Mouse (Mus musculus) heart, adult 18-20 months (tissue): ENCODE measurements at regions not wholly inside any gene's neighbourhood (a gene's known extent, or its start where the extent isn't known, plus 50 kb on each side); places are given as distances from the start of the nearest gene placed in this dataset.

Experiments
- DNase-seq, 2 experiments: peaks; one replicate each; pipeline ENCODE4 v3.0.0; 2021 to 2022; ENCODE audit warnings: mixed read lengths in 1 of 2

DNA sequence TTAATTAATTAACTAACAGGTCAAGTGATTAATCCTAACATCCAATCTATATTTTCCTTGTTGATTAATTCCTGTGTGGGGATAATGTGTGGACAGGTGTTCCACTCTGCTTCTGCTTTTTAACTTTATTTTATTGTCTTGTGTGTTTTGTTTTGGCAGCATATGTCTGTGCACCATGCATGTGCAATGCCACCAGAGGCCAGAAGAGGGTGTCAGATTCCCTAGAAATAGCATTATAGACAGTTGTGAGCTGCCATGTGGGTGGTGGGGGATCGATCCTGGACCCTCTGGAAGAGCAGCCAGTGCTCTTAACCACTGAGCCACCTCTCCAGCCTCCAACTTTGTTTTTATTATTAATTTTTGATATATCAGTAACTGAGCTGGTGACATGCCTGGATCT lies 65.6 kb downstream of the En1 start:
- DNase-seq: peak in 1 of 2 experiments; percentile 2

- no peak for DNase-seq
Measured at GRCm38 (mm10) chr1:120683532-120684245, 81.5 kb downstream of the En1 start.

DNA sequence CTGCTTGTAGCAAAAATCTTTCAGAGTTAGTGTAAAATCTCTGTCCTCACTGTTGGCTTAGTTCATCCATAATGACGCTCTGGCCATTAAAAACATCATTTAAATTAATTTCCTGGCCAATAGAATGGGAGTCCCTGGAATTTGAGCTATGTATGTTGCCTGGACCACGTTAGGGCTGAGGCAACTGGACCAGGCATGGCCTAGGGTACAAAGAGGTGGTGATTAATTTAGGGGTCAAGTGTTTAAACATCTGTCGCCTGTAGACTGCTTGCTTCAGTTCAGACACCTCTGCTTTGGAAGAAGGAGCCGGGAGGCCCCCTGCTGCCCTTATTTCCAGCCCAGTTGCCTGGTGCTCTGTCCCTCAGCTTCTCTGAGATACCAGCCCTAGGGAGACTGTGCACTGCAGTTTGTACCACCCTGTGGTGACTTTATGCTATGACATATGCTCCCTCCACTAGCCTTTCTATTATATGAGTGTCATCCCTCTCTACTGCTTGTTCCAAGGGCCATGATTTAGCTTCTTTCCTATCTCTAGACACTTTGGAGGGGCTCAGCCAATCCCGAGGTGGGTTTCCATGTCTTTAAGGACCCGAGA lies 83.5 kb downstream of the En1 start:
- DNase-seq: no peak

GRCm38 (mm10) chr1:120691571-120691970 lies 89.4 kb downstream of the En1 start:
- DNase-seq: no peak

- no peak for DNase-seq
Measured at GRCm38 (mm10) chr1:120698189-120698588, 96.0 kb downstream of the En1 start.

- no peak for DNase-seq
Measured at GRCm38 (mm10) chr1:120704201-120704600, 102.0 kb downstream of the En1 start.

GRCm38 (mm10) chr1:120706011-120706410 lies 103.8 kb downstream of the En1 start:
- no peak for DNase-seq

GRCm38 (mm10) chr1:120708511-120708910 lies 106.3 kb downstream of the En1 start:
- no peak for DNase-seq

- no peak for DNase-seq
Measured at GRCm38 (mm10) chr1:120715105-120715877, 113.1 kb downstream of the En1 start.

DNA sequence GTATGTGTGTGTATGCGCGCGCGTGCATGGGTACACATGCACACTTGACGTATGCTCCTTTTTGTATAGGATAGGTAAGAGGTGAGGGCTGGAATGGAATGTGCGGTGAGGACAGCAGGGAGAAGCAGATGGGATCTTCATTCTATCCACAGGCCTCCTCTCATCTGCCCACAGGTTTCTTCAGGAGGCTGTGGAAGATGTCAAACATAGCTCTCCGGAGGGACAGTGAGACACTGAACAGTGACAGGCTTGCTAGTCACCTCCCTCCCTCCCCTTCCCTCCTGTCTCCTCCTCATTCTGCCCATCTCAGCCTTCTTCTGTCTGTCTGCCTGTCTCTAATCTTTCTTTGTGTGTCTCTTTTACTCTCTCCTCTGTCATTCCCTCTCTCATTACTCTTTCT lies 124.6 kb downstream of the En1 start:
- DNase-seq: no peak

GRCm38 (mm10) chr1:120727427-120727826 lies 125.2 kb downstream of the En1 start:
- DNase-seq: no peak

DNA sequence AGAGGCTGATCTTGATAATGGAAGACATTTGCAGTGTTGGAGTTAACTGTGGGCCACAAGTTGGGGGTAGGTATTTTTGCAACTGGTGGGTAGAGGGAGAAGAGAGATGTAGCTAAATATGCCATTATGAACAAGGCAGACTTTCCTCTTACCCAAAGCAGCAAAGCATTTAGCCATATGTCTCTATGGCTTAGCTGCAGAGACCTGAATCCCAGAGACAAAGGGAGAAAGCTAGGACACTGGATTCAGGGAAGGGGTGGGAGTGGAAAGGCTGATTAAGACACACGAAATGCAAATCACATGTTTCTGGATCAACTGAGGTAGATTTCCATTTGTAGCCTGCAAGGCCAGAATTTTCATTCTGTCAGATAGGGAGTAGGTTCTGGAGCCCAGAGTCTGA lies 129.8 kb downstream of the En1 start:
- DNase-seq: no peak

GRCm38 (mm10) chr1:120733683-120734082 lies 131.5 kb downstream of the En1 start:
- no peak for DNase-seq

- DNase-seq: no peak
Measured at GRCm38 (mm10) chr1:120734846-120735245, 132.6 kb downstream of the En1 start.

DNA sequence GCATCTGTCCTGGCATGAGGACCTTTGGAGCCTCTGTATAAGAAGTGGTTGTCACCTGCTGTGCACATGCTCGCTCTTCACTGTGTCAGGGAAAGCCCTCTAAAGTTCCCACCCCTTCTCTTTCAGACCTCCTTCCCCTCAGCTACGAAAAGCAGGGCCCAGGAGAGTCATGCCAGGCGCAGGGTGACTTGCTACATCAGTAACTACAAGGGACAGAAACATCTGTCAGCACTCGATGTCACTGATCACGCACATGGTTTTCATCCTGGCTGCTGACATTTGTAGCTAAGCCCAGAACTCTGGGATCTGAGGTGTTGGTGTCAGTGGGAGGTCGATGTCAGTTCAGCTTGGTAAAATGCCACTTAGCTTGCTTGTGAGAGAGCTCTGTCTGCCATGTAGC lies 137.3 kb downstream of the En1 start:
- DNase-seq: peak; percentile 54 to 71

DNA sequence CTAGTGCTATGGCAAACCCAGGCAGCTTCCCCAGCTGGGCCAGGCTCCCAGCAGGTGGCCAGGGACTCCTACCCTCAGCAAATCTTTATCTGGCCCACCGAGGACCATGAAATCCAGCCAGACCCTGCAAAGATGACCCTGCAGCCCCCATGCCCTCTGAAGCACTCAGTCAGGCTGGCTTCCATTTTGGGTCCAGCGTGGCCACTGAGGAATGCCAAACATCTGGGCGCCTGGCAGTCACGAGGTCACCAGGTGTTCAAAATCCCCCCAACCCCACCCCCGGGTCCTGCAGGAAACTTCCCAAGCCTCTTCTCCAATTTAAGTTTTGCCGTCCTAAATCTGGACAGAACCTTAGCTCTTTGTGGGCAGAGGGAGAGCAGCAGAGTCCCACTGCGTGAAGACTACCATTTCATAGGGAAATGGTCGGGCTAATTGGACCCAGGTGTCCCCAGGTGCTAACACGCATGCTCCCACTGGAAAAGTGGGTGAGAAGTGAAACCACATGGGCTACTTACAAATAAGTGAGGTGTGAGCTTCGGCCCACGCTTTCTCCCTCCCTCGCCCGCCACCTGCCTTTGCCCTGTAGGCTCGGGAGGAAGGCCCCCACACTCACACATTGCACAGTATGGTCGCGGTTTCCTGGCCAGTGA lies 139.0 kb downstream of the En1 start:
- no peak for DNase-seq

- peak; percentile 60 to 76 for DNase-seq
Measured at GRCm38 (mm10) chr1:120748963-120749362, 146.7 kb downstream of the En1 start.

DNA sequence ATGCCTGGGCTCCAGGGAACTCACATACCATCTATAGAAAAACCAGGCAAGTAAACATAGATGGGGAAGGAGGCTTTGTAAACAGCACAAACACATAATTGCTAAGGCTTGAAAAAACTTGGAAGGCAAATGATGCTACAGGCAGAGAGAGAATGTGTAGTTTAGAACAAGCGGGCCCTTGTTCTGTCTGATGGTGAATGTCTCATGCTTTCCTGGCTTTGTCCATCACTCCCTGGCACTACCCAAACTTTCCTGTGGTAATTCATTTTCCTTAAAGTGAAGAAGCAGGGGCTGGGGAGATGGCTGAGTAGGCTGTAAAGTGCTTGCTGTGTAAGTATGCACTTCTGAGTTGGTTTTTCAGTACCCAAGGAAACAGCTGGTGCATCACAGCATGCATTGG lies 151.2 kb downstream of the En1 start:
- no peak for DNase-seq

DNA sequence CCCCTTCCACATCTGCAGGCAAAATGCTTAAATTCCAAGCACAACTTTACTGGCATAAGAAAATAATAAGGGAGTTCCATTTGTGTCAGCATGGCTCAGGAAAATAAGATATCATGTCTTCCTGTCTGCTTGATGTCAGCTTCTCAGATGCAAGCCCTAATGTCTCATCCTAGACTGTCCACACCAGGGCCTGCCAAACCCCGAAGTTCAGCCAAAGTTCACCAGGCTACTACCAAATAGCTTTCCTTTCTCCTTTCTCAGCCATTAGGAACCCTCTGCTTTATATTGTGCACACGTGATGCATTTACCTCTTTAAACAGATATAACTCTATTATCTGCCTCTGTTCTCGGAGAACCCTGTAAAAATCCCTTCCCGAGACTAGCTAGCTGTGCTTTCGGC lies 152.1 kb downstream of the En1 start:
- peak in 1 of 2 experiments; percentile 41 for DNase-seq

- DNase-seq: peak; percentile 82 to 84
Measured at GRCm38 (mm10) chr1:120757283-120757821, 155.1 kb downstream of the En1 start.

GRCm38 (mm10) chr1:120758172-120758571 lies 156.0 kb downstream of the En1 start:
- DNase-seq: peak; percentile 84 to 90

DNA sequence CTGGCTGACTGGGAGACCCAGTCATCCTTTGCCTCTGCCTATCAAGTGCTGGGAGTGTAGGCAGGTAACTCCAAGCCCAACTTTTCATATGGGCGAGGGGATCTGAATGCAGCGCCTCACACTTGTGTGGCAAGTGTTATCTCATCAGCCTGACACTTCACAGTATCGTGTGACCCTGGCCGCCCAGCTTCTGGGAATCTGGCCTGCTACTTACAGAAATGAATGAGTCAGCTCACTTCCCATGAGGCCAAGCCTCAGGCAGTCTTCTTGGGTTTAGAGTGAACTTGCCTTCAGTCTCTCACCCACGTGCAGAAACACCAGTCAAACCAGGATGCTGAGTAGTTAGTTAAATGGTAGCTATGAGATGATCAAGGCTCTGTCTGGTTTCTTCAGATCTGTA lies 156.5 kb downstream of the En1 start:
- DNase-seq: peak; percentile 45 to 54

GRCm38 (mm10) chr1:120759380-120759779 lies 157.2 kb downstream of the En1 start:
- DNase-seq: no peak
